ENCODE assay signal across 14 mouse cellular contexts in the genomic region with DNA sequence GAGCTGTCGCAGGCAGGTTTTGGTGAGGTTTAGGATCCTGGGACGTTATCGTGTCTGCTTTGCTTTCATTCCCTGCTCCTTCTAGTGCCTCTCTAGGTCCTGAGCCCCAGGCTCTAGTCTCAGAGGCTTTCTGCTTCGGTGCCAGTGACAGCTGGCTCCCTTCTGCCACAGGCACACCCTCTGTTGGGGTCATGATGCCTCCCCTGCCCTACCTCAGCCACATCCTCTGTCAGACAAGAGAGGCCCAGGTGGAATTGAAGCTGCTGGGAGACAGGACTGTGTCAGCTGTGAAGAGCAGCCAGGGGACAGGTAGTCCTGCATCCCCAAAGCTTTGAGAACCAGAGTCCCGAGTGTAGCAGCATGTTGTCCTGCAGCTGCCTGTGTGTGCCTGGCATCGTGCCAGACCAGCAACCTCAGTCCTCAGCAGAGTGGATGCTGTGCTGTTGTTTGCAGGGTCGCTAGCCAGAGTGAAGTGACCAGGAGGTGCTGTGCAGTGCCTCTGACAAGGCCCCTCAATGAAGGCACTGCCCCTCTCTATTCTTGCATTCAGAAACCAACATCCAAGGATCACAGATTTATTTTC. TPM values are rescaled to one million over a fixed set of nuclear protein-coding genes. Genes with fewer than 3 reads are reported as not detected.
A peak's percentile ranks its signal among the peaks of the same experiment; 100 is the strongest.
DNase-seq lines count a peak whose midpoint lies in the region; ATAC-seq and TF ChIP-seq lines count a peak whose summit lies in the region.
"Had no signal": no experiment of that assay in that cellular context is flagged by ENCODE, and none has a peak within 500 bp of the region (broad histone marks: within the 10 kb centered on the region; RNA-seq: fewer than 3 reads in every experiment).

No protein-coding gene starts in this region.

- H3K9me3 ChIP-seq in embryonic facial prominence, embryonic 13.5 days, result no peaks in the 10 kb centered on the region
- H3K9me3 ChIP-seq in embryonic facial prominence, embryonic 10.5 days, result no peaks in the 10 kb centered on the region
- H3K9me3 ChIP-seq in forebrain, embryonic 12.5 days, result no peaks in the 10 kb centered on the region
- H3K9me3 ChIP-seq in limb, embryonic 13.5 days, result no peaks in the 10 kb centered on the region
- H3K9me3 ChIP-seq in lung, postnatal 0 days (ENCODE audit: low read length), result no peaks in the 10 kb centered on the region
- H3K9me3 ChIP-seq: heart, embryonic 10.5 days; stomach, embryonic 15.5 days had no signal

- no peak for ATAC-seq in embryonic facial prominence, embryonic 13.5 days (ENCODE audit: insufficient number of reproducible peaks, insufficient read depth, low FRiP score, low TSS enrichment, low read depth)
- no peak for ATAC-seq in forebrain, embryonic 12.5 days (ENCODE audit: low FRiP score)
- no peak for ATAC-seq in limb, embryonic 13.5 days (ENCODE audit: low FRiP score, low read depth)
- ATAC-seq in lung, postnatal 0 days, result no peak
- ATAC-seq: activated CD4-positive, CD25-positive, alpha-beta regulatory T cell, adult 4 months; inflammation-experienced regulatory T-cells, adult 6 months had no signal

- 74% methylated on average over 7 of the region's 7 CpGs for WGBS in embryonic facial prominence, embryonic 13.5 days
- WGBS in embryonic facial prominence, embryonic 10.5 days, result 76% methylated on average over 7 of the region's 7 CpGs
- 43% methylated on average over 7 of the region's 7 CpGs for WGBS in forebrain, embryonic 12.5 days
- WGBS in limb, embryonic 13.5 days, result 58% methylated on average over 7 of the region's 7 CpGs
- 50% methylated on average over 7 of the region's 7 CpGs for WGBS in olfactory bulb, adult 2 months
- WGBS in lung, postnatal 0 days, result 54% methylated on average over 7 of the region's 7 CpGs

- TF ChIP-seq EP300 in lung, postnatal 0 days (IDR thresholded peaks at IDR 0.05), result no peak

- no peaks in the 10 kb centered on the region for H3K27me3 ChIP-seq in embryonic facial prominence, embryonic 13.5 days
- H3K27me3 ChIP-seq in embryonic facial prominence, embryonic 10.5 days (replicated peaks; ENCODE audit: low read depth, poor library complexity, severe bottlenecking), result peaks cover 33% of the 10 kb centered on the region
- H3K27me3 ChIP-seq in forebrain, embryonic 12.5 days, result peaks cover 72% of the 10 kb centered on the region
- no peaks in the 10 kb centered on the region for H3K27me3 ChIP-seq in limb, embryonic 13.5 days
- no peaks in the 10 kb centered on the region for H3K27me3 ChIP-seq in lung, postnatal 0 days (replicated peaks; ENCODE audit: insufficient read depth, low read length)
- H3K27me3 ChIP-seq: stomach, embryonic 15.5 days had no signal

- H3K27ac ChIP-seq in embryonic facial prominence, embryonic 13.5 days, result no peak overlapping the region
- no peak overlapping the region; the same call in 1 of the 2 replicates for H3K27ac ChIP-seq in embryonic facial prominence, embryonic 10.5 days (replicated peaks)
- H3K27ac ChIP-seq in forebrain, embryonic 12.5 days, result peak overlapping the region; percentile 97
- H3K27ac ChIP-seq in limb, embryonic 13.5 days, result no peak overlapping the region
- H3K27ac ChIP-seq in olfactory bulb, adult 2 months (ENCODE audit: insufficient read depth, low read depth, low read length), result peak overlapping the region; percentile 55
- H3K27ac ChIP-seq in lung, postnatal 0 days (ENCODE audit: low read length), result no peak overlapping the region
- H3K27ac ChIP-seq: heart, embryonic 10.5 days; stomach, embryonic 15.5 days had no signal

- TF ChIP-seq CTCF in olfactory bulb, adult 2 months (IDR thresholded peaks at IDR 0.05; ENCODE audit: insufficient read depth, low read depth, low read length), result no peak
- TF ChIP-seq CTCF in lung, postnatal 0 days (IDR thresholded peaks at IDR 0.05), result no peak

- DNase-seq in embryonic facial prominence, embryonic 10.5 days (ENCODE audit: low spot score), result no peak
- DNase-seq in adrenal gland, postnatal 36 days, result no peak
- DNase-seq in lung, postnatal 0 days (ENCODE audit: low spot score), result no peak
- no peak for DNase-seq in lung, postnatal 10 days

- TF ChIP-seq POLR2A in olfactory bulb, adult 2 months (IDR thresholded peaks at IDR 0.05; ENCODE audit: insufficient read depth, low read depth, low read length), result no peak

- no peak overlapping the region for H3K4me2 ChIP-seq in embryonic facial prominence, embryonic 13.5 days
- H3K4me2 ChIP-seq in forebrain, embryonic 12.5 days, result no peak overlapping the region
- no peak overlapping the region for H3K4me2 ChIP-seq in limb, embryonic 13.5 days (replicated peaks)
- H3K4me2 ChIP-seq in lung, postnatal 0 days (replicated peaks; ENCODE audit: low read depth, low read length), result no peak overlapping the region
- H3K4me2 ChIP-seq: liver, embryonic 11.5 days; stomach, embryonic 15.5 days had no signal

- no peak overlapping the region for H3K4me3 ChIP-seq in embryonic facial prominence, embryonic 13.5 days
- H3K4me3 ChIP-seq in embryonic facial prominence, embryonic 10.5 days, result no peak overlapping the region
- no peak overlapping the region for H3K4me3 ChIP-seq in forebrain, embryonic 12.5 days (replicated peaks)
- no peak overlapping the region for H3K4me3 ChIP-seq in limb, embryonic 13.5 days
- H3K4me3 ChIP-seq in olfactory bulb, adult 2 months (ENCODE audit: insufficient read depth, low read depth, low read length), result no peak overlapping the region
- H3K4me3 ChIP-seq in lung, postnatal 0 days (ENCODE audit: low read depth, low read length), result no peak overlapping the region
- H3K4me3 ChIP-seq: heart, embryonic 10.5 days; stomach, embryonic 15.5 days had no signal

- H3K4me1 ChIP-seq in embryonic facial prominence, embryonic 13.5 days, result peaks cover 30% of the 10 kb centered on the region
- peaks cover 34% of the 10 kb centered on the region for H3K4me1 ChIP-seq in embryonic facial prominence, embryonic 10.5 days
- H3K4me1 ChIP-seq in forebrain, embryonic 12.5 days, result peaks cover 67% of the 10 kb centered on the region
- peaks cover 45% of the 10 kb centered on the region for H3K4me1 ChIP-seq in limb, embryonic 13.5 days
- peaks cover 71% of the 10 kb centered on the region for H3K4me1 ChIP-seq in olfactory bulb, adult 2 months (ENCODE audit: control insufficient read depth, insufficient read depth, low read length)
- H3K4me1 ChIP-seq in lung, postnatal 0 days (ENCODE audit: insufficient read depth, low read depth, low read length), result no peaks in the 10 kb centered on the region
- H3K4me1 ChIP-seq: stomach, embryonic 15.5 days had no signal

- peaks cover 32% of the 10 kb centered on the region for H3K36me3 ChIP-seq in embryonic facial prominence, embryonic 13.5 days
- H3K36me3 ChIP-seq in embryonic facial prominence, embryonic 10.5 days (replicated peaks), result peaks cover 27% of the 10 kb centered on the region
- no peaks in the 10 kb centered on the region for H3K36me3 ChIP-seq in forebrain, embryonic 12.5 days (replicated peaks)
- peaks cover 20% of the 10 kb centered on the region for H3K36me3 ChIP-seq in limb, embryonic 13.5 days
- no peaks in the 10 kb centered on the region; the same call in 1 of the 2 replicates for H3K36me3 ChIP-seq in lung, postnatal 0 days (ENCODE audit: insufficient read depth, low read length)
- H3K36me3 ChIP-seq: stomach, embryonic 15.5 days had no signal

- H3K9ac ChIP-seq in embryonic facial prominence, embryonic 13.5 days, result 0 out of 2 replicates have a peak overlapping the region, but pooled peaks have one; percentile 36
- H3K9ac ChIP-seq in forebrain, embryonic 12.5 days, result 0 out of 2 replicates have a peak overlapping the region, but pooled peaks have one; percentile 5
- peak overlapping the region; percentile 32; the same call in 1 of the 2 replicates for H3K9ac ChIP-seq in limb, embryonic 13.5 days
- no peak overlapping the region for H3K9ac ChIP-seq in lung, postnatal 0 days (replicated peaks; ENCODE audit: low read depth)
- H3K9ac ChIP-seq: stomach, embryonic 15.5 days had no signal

RNA-seq across cellular contexts. Expression of gene Acsf3, which starts 31.8 kb away (rescaled TPM):
- polyA plus RNA-seq in embryonic facial prominence, embryonic 13.5 days (2015; fragmentation: Nextera tagmentation; extraction: Ambion mirVana), result 16.4 and 18.9 TPM in 2 replicates
- polyA plus RNA-seq in embryonic facial prominence, embryonic 10.5 days (2016; fragmentation: Nextera tagmentation; extraction: Ambion mirVana), result 15.9 and 16.4 TPM in 2 replicates
- polyA plus RNA-seq in forebrain, embryonic 12.5 days (2016; fragmentation: Nextera tagmentation; extraction: Ambion mirVana), result 16.1 and 17.3 TPM in 2 replicates
- polyA plus RNA-seq in limb, embryonic 13.5 days (2015; fragmentation: Nextera tagmentation; extraction: Ambion mirVana), result 18.2 and 19.8 TPM in 2 replicates
- not detected in 2 replicates for polyA plus RNA-seq in olfactory bulb, adult 2 months (2012; ENCODE audit: insufficient read depth, insufficient read length, low replicate concordance, missing spikeins)
- total RNA-seq in adrenal gland, postnatal 36 days (2021), result 10 to 100 TPM; 41.1 TPM
- polyA plus RNA-seq in lung, postnatal 0 days (2015; fragmentation: Nextera tagmentation; extraction: Ambion mirVana), result 10.9 TPM in 2 replicates

RNA-seq across cellular contexts. Expression of gene Cdh15, which starts 40.7 kb away (rescaled TPM):
- polyA plus RNA-seq in embryonic facial prominence, embryonic 13.5 days (2015; fragmentation: Nextera tagmentation; extraction: Ambion mirVana), result 4.4 and 5.0 TPM in 2 replicates
- polyA plus RNA-seq in embryonic facial prominence, embryonic 10.5 days (2016; fragmentation: Nextera tagmentation; extraction: Ambion mirVana), result 1.7 and 2.0 TPM in 2 replicates
- 0.51 and 0.73 TPM in 2 replicates for polyA plus RNA-seq in forebrain, embryonic 12.5 days (2016; fragmentation: Nextera tagmentation; extraction: Ambion mirVana)
- 27.2 and 28.6 TPM in 2 replicates for polyA plus RNA-seq in limb, embryonic 13.5 days (2015; fragmentation: Nextera tagmentation; extraction: Ambion mirVana)
- polyA plus RNA-seq in olfactory bulb, adult 2 months (2012; ENCODE audit: insufficient read depth, insufficient read length, low replicate concordance, missing spikeins), result not detected in 2 replicates
- under 1 TPM; 0.36 to 0.53 TPM for total RNA-seq in adrenal gland, postnatal 36 days (2021)
- polyA plus RNA-seq in lung, postnatal 0 days (2015; fragmentation: Nextera tagmentation; extraction: Ambion mirVana), result 0.10 TPM in 1 of 2 replicates, not detected in the other
- total RNA-seq: megakaryocyte-erythroid progenitor cell, adult 5-6 weeks had no signal

Comparison
In these comparisons a context has a peak if more than half of its experiments do, and no peak if none do; other contexts are left out.
1. H3K27ac ChIP-seq: peak in forebrain, embryonic 12.5 days (single experiment) and olfactory bulb, adult 2 months (single experiment); none in embryonic facial prominence, embryonic 13.5 days (single experiment), embryonic facial prominence, embryonic 10.5 days (single experiment), limb, embryonic 13.5 days (single experiment) and lung, postnatal 0 days (single experiment).
2. RNA of gene Acsf3, which starts 31.8 kb away (polyA plus RNA-seq): 16.4 to 18.9 TPM in embryonic facial prominence, embryonic 13.5 days, 18.2 to 19.8 TPM in limb, embryonic 13.5 days, 16.1 to 17.3 TPM in forebrain, embryonic 12.5 days, 15.9 to 16.4 TPM in embryonic facial prominence, embryonic 10.5 days and 10.9 TPM in lung, postnatal 0 days; not detected in olfactory bulb, adult 2 months; every median in the first group is over 10 times any median in the second.